Mouse (Mus musculus): ENCODE measurements around the gene Hivep2. TPM values are rescaled to one million over a fixed set of nuclear protein-coding genes. Genes with fewer than 3 reads are reported as not detected.

Hivep2 gene
- polyA plus RNA-seq, 1 experiment = 6.3 TPM

DNA sequence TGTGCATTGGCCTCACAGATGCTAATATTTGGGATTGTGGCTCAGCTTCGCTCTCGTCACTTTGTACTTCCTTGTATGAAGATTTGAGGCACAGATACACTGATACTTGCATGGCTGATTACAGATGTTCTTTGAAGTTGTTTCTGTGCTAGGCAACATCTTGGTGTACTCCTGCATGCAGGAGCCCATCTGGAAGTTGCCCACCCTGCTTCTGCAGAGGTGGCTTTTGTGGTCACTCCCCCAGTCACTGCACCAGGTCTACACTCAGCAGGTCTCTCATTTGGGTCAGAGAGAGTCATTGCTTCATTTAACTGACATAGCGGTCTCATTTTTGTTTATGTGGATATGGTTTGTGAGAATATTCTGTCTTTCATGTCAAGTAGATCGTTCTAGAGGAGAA lies 22.9 kb downstream of the Hivep2 start:
- 61% methylated on average over 4 of the region's 4 CpGs for WGBS
- Histone ChIP-seq H3K4me3 (replicated peaks; ENCODE audit: control insufficient read depth, low read depth, low read length) (no peak overlapping the region), H3K27ac (ENCODE audit: control insufficient read depth, insufficient read depth, low read depth, low read length, poor library complexity) (no peak overlapping the region), H3K4me1 (ENCODE audit: control insufficient read depth, insufficient read depth, low read length) (peaks cover 4% of the 10 kb centered on the region; the same call in 1 of the 2 replicates)
- no peak for TF ChIP-seq CTCF (IDR thresholded peaks at IDR 0.05; ENCODE audit: control insufficient read depth, insufficient read depth, low read length)
- no peak for TF ChIP-seq POLR2A (IDR thresholded peaks at IDR 0.05; ENCODE audit: borderline replicate concordance, control insufficient read depth, low read depth, low read length)

- no peak overlapping the region for H3K4me3 ChIP-seq (replicated peaks; ENCODE audit: control insufficient read depth, low read depth, low read length)
- 89% methylated on average over 2 of the region's 2 CpGs for WGBS
- H3K27ac ChIP-seq (ENCODE audit: control insufficient read depth, insufficient read depth, low read depth, low read length, poor library complexity) = no peak overlapping the region
- H3K4me1 ChIP-seq (ENCODE audit: control insufficient read depth, insufficient read depth, low read length) = peaks cover 4% of the 10 kb centered on the region; the same call in 1 of the 2 replicates
- TF ChIP-seq POLR2A (IDR thresholded peaks at IDR 0.05; ENCODE audit: borderline replicate concordance, control insufficient read depth, low read depth, low read length) = no peak
- no peak for TF ChIP-seq CTCF (IDR thresholded peaks at IDR 0.05; ENCODE audit: control insufficient read depth, insufficient read depth, low read length)
Measured at GRCm38 (mm10) chr10:13990842-13991241, 25.0 kb downstream of the Hivep2 start.

- Histone ChIP-seq H3K4me1 (ENCODE audit: control insufficient read depth, insufficient read depth, low read length) (peaks cover under 1% of the 10 kb centered on the region; the same call in 1 of the 2 replicates), H3K4me3 (replicated peaks; ENCODE audit: control insufficient read depth, low read depth, low read length) (no peak overlapping the region), H3K27ac (ENCODE audit: control insufficient read depth, insufficient read depth, low read depth, low read length, poor library complexity) (no peak overlapping the region)
- TF ChIP-seq POLR2A (IDR thresholded peaks at IDR 0.05; ENCODE audit: borderline replicate concordance, control insufficient read depth, low read depth, low read length) (no peak), CTCF (IDR thresholded peaks at IDR 0.05; ENCODE audit: control insufficient read depth, insufficient read depth, low read length) (no peak)
- 64% methylated on average over 6 of the region's 6 CpGs for WGBS
Measured at GRCm38 (mm10) chr10:13993411-13993810, 27.5 kb downstream of the Hivep2 start.

DNA sequence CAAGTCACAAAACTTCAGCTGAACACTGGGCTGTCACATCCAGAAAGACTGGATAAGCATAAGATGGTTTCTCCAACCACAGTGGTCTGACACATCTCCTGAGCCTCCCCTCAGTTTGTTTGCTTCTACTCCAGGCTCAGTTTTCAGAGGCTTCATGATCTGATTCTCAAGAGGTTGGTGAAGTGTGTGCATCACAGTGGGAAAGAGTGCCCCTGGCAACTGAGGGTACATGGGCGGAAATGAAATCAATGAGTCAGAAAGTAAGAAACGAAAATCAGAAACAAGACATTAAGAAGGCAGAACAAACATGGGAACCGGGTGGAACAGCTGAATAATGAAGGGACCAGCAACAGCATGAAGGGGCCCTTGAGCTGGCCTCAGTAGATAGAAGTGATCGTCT lies 31.5 kb downstream of the Hivep2 start:
- no peak overlapping the region for H3K4me3 ChIP-seq (replicated peaks; ENCODE audit: control insufficient read depth, low read depth, low read length)
- 76% methylated on average over 4 of the region's 4 CpGs for WGBS

GRCm38 (mm10) chr10:14004769-14005517 lies 39.1 kb downstream of the Hivep2 start:
- no peaks in the 10 kb centered on the region for H3K4me1 ChIP-seq (ENCODE audit: control insufficient read depth, insufficient read depth, low read length)
- H3K4me3 ChIP-seq (replicated peaks; ENCODE audit: control insufficient read depth, low read depth, low read length) = no peak overlapping the region
- no peak overlapping the region for H3K27ac ChIP-seq (ENCODE audit: control insufficient read depth, insufficient read depth, low read depth, low read length, poor library complexity)
- WGBS = 79% methylated on average over 4 of the region's 4 CpGs
- TF ChIP-seq CTCF (IDR thresholded peaks at IDR 0.05; ENCODE audit: control insufficient read depth, insufficient read depth, low read length) = no peak
- TF ChIP-seq POLR2A (IDR thresholded peaks at IDR 0.05; ENCODE audit: borderline replicate concordance, control insufficient read depth, low read depth, low read length) = no peak

More for the DNA sequence above, 31.5 kb downstream of the Hivep2 start:
- H3K27ac ChIP-seq (ENCODE audit: control insufficient read depth, insufficient read depth, low read depth, low read length, poor library complexity) = no peak overlapping the region
- H3K4me1 ChIP-seq (ENCODE audit: control insufficient read depth, insufficient read depth, low read length) = no peaks in the 10 kb centered on the region; the same call in 1 of the 2 replicates
- TF ChIP-seq POLR2A (IDR thresholded peaks at IDR 0.05; ENCODE audit: borderline replicate concordance, control insufficient read depth, low read depth, low read length) (no peak), CTCF (IDR thresholded peaks at IDR 0.05; ENCODE audit: control insufficient read depth, insufficient read depth, low read length) (no peak)

DNA sequence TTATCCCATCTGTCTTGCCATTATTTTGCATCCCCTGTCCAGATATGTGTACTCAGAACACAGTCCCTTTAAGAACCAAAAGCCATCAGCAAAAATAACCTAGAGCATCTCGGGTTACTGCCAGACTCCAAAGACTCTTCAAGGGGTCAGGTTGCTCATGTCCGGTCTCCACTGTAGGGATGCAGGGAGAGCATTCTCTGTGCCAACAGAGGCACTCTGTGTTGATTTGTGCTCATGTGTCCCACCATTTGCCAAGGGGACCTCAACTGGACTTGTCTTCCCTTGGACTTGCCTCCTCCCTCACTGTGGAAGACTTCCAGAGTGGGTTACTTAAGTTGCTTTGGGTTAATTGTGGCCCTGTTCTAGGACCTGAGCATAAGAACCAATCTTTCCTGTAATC lies 43.8 kb downstream of the Hivep2 start:
- 92% methylated on average over 2 of the region's 2 CpGs for WGBS
- H3K27ac ChIP-seq (ENCODE audit: control insufficient read depth, insufficient read depth, low read depth, low read length, poor library complexity) = no peak overlapping the region
- no peaks in the 10 kb centered on the region for H3K4me1 ChIP-seq (ENCODE audit: control insufficient read depth, insufficient read depth, low read length)
- H3K4me3 ChIP-seq (replicated peaks; ENCODE audit: control insufficient read depth, low read depth, low read length) = no peak overlapping the region
- no peak for TF ChIP-seq CTCF (IDR thresholded peaks at IDR 0.05; ENCODE audit: control insufficient read depth, insufficient read depth, low read length)
- TF ChIP-seq POLR2A (IDR thresholded peaks at IDR 0.05; ENCODE audit: borderline replicate concordance, control insufficient read depth, low read depth, low read length) = no peak

DNA sequence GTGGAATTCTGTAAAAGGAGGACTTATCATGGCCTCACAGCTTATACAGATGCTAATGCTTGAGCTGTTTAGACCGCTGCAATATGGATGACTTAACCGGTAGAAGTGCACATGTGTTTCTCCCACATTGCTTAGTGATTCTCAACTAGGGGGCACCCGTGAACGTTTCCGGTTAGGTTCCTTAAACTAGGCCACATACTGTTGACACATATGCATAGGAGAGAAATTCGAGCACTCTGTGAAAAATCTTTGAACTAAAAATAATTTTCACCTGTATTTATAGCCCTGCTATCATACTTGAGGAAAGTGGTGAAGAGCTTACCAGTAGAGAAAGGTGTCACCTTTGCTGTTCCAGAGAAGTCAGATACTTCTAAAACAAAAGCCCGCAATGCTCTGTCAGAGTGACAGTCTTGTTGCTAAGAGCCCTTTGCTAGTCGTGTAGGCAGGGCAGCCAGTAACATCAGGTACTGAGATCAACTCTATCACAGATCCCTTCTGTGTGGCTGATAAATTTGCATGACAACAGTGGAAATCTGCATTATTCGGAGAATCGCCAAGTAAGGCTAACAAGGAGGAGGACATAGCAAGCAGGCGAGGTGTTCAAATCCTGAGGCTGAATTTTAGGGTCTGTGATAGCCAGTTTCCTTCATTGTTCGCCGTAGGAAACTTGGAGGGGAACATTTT lies 50.6 kb downstream of the Hivep2 start:
- H3K4me1 ChIP-seq (ENCODE audit: control insufficient read depth, insufficient read depth, low read length) = peaks cover 2% of the 10 kb centered on the region; the same call in 1 of the 2 replicates
- no peak for TF ChIP-seq CTCF (IDR thresholded peaks at IDR 0.05; ENCODE audit: control insufficient read depth, insufficient read depth, low read length)
- TF ChIP-seq POLR2A (IDR thresholded peaks at IDR 0.05; ENCODE audit: borderline replicate concordance, control insufficient read depth, low read depth, low read length) = no peak
- H3K27ac ChIP-seq (ENCODE audit: control insufficient read depth, insufficient read depth, low read depth, low read length, poor library complexity) = no peak overlapping the region
- H3K4me3 ChIP-seq (replicated peaks; ENCODE audit: control insufficient read depth, low read depth, low read length) = no peak overlapping the region
- WGBS = 67% methylated on average over 13 of the region's 13 CpGs

- WGBS = 89% methylated on average over 2 of the region's 2 CpGs
- no peak for TF ChIP-seq POLR2A (IDR thresholded peaks at IDR 0.05; ENCODE audit: borderline replicate concordance, control insufficient read depth, low read depth, low read length)
- TF ChIP-seq CTCF (IDR thresholded peaks at IDR 0.05; ENCODE audit: control insufficient read depth, insufficient read depth, low read length) = no peak
- no peak overlapping the region for H3K27ac ChIP-seq (ENCODE audit: control insufficient read depth, insufficient read depth, low read depth, low read length, poor library complexity)
- peaks cover 2% of the 10 kb centered on the region; the same call in 1 of the 2 replicates for H3K4me1 ChIP-seq (ENCODE audit: control insufficient read depth, insufficient read depth, low read length)
- H3K4me3 ChIP-seq (replicated peaks; ENCODE audit: control insufficient read depth, low read depth, low read length) = no peak overlapping the region
Measured at GRCm38 (mm10) chr10:14017338-14017737, 51.5 kb downstream of the Hivep2 start.
